Mouse (Mus musculus) cerebellum, postnatal 4 days (tissue): Measurements from ENCODE around the gene BC005561.
"Not testable (repeated sequence)": the region's sequence is repeated elsewhere in the genome, so short reads cannot be mapped to it uniquely, and the experiment has no call there.

ENCODE experiments used
- DNase-seq, 2 experiments: peaks; one replicate each; pipeline ENCODE4 v3.0.0; 2022; ENCODE audit warnings: low spot score in 2 of 2, mixed read lengths in 1 of 2

The BC005561 gene

DNA sequence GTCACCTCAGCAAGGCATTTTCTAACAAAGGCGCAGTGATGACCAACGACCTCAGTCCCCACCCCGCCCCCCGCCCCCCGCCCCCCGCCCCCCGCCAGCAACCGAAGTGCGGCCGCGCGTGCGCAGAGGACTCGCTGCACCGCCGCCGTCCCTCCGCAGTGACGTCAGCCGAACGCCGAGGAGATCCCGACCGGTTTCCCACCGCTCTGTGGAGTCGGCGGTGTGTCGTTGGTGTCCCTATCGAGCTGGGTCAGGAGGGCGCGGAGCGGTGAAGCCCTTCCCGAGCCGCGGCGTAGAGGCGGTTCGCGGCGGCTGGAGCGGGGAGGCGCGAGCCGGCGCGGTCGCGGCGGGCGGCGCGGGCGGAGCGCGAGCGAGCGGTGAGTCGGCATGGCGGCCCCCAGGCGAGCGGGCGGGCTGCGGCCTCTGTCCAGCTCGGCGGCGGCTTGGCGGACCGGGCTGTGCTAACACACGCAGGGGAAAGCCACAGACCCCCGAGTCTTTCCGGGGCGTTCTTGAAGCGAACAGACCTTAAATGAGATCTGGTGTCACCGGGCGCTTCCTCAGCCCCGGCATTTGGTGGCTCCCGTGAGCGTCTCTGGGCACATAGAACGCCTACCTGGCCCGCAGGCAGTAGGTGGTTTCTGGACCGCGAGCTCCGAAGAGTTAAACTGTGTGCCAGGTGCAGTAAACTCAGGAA, at the start of gene BC005561:
TSS of gene BC005561 (plus strand) at position 158 of the 697 bp plus-strand sequence.
- DNase-seq: peak; percentile 62 to 85

DNA sequence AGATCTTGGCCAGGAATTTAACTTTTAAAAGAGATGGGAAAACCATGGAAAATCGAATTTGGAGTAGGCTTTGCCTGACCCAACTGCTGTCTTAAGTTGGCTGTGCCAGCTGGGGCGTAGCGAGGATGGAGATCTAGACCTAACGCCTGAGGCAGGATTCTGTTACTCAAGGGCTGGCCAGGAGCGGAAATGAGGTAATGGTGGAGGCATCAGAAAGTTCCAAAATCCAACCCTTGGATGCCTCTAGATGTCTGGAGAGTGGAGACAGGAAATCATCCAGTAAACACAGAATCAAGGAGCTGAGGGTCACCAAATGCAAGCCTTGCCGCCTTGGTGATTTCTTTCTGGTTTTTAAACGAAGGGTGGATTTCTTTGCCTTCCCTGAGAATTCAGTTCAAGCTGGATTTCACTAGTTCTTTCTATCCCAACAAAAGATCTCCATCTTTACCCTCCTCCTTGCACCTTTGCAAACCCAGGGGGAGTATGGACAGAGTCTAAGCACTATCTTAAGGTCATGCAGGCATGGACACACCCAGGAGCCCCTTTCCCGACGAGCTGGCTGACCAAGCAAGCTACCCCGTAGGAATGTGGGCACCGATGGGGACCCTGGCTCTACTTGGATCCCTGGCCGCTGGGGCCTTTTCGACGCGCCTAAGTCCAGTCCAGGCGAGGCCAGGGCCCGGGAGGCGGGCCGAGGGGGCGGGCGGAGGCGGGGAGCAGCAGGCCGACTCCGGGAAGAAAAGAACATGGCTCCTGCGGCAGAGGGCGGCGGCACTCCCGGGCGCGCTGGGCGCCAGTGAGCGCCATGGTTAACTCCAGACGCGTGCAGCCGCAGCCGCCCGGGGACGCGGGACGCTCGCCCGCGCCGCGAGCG, 49.1 kb upstream of the BC005561 start, which contains the start of gene Pkd2:
TSS of gene Pkd2 (plus strand) at position 619 of the 874 bp plus-strand sequence.
- DNase-seq: peak; percentile 41 to 74

DNA sequence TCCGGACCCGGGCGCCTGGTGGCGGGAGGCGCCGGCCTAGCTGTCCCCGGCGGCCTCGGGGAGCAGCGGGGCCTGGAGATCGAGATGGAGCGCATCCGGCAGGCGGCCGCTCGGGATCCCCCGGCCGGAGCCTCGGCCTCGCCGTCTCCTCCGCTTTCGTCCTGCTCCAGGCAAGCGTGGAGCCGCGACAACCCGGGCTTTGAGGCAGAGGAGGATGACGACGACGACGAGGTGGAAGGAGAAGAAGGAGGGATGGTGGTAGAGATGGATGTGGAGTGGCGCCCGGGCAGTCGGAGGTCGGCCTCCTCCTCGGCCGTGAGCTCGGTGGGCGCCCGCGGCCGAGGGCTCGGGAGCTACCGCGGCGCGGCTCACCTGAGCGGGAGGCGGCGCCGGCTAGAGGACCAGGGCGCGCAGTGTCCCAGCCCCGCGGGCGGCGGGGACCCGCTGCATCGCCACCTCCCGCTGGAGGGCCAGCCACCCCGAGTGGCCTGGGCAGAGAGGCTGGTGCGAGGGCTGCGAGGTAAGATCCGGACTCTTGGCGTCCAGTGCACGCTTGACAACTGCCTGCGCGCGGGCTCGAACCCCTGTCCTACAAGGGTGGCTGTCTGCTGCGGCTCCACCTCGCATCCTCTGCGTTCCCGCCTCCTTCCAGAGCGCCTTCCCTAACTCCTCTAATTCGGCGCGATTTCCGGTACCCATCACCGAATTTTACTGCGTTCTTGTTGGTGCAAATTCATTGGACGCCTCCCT, 48.3 kb upstream of the BC005561 start:
- peak; percentile 37 to 55 for DNase-seq

DNA sequence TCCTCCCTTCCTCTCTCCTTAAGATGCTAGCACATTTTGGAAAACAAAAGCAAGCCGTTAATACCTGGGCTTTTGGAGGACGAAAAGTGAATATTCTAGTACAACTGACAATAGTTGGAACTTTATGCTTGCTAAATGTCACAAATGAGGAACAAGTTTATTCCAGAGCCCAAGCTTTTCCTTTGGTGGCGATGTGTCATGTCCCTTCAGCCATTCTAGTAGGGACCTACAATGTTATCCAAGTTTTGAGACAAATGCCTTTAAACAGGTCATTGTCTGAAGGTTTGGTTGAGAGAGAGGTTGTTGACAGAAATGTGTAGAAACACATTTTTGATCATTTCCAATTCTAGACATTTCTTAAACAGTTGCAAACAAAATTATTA, 47.7 kb upstream of the BC005561 start:
- DNase-seq: no peak

DNA sequence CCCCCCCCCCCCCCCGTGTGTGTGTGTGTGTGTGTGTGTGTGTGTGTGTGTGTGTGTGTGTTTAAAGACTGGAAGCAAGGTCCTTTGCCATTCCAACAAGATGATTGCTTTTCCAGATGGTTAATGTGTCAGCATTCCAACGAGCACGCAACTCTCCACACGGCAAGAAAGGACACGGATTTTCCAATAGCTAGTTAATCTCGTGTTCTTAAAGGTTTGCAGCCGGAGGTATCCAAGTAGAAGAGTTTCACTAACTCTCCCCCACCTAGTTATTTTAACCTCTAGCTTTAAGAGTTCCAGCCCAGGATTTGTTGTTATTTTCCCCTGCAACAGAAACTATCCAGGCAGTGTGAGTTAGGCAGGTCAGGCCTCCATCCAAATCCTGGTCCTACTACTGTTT, 47.3 kb upstream of the BC005561 start:
- DNase-seq: no peak

DNA sequence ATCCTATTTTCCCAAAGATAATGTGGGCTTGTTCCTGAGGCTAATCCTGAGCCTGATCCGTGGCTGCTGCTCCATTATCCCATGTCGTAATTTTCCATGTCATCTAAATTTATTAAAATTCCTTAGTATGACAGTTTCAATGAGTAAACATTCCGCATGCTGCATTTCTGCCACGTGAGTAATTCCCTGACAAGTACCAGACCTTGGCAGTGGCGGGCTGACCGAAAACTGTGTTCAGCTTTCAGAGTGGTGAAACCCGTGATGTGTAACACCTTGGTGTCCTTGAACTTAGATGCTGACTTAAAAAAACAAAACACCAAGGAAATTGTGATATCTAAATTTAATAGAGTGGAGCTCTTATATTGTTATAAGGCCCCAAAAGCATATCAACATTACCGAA, 42.9 kb upstream of the BC005561 start:
- DNase-seq: no peak

DNA sequence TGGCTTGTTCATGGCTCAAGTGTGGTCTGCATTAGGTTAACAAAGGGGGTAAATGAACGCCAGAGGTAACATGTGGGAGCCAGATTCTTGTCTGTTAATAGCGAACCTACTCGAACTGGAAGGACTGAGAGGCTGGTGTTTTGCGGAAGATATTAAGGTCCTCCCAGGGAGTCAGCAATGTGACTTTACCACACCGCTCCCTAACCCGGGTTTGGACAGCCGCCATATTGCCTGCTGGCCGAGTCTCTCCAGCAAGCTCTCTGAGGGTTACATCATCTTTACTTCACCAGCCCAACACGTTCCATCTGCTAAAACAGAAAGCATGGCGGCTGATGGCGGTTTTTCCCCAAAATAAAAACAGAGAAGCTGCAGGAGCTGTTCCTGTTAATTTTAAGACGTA, 42.4 kb upstream of the BC005561 start:
- DNase-seq: no peak

DNA sequence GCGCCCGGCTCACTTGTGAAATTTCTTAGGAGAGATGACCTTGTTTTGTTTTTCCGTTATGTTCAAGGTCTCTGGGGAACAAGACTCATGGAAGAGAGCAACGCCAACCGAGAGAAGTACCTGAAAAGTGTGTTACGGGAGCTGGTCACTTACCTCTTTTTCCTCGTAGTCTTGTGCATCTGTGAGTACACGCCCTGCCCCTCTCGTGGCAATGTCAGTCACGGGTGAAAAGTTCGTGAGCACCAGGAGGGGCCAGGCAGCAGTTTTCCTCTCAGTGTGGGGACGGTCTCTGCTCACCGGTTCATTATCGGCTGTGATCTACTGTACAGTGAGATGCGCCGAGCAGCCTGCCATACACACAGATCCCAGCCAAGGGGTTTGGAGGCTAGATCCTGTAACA, 41.3 kb upstream of the BC005561 start:
- DNase-seq: no peak

DNA sequence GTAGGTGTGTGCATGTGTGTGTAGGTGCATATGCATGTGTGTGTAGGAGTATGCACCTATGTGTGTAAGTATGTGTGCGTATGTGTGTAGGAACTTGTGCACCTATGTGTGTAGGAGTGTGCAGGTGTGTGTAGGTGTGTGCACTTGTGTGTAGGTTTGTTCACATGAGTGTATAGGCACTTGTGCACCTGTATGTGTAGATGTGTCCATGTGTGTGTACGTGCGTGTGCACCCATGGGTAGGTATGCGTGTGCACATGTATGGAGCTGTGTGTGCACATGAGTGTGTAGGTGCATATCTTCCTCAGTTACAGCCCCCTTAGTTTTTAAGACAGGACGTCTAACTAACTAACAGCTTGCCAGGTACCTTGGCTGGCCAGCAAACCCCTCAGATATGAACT, 39.6 kb upstream of the BC005561 start:
- no peak for DNase-seq

DNA sequence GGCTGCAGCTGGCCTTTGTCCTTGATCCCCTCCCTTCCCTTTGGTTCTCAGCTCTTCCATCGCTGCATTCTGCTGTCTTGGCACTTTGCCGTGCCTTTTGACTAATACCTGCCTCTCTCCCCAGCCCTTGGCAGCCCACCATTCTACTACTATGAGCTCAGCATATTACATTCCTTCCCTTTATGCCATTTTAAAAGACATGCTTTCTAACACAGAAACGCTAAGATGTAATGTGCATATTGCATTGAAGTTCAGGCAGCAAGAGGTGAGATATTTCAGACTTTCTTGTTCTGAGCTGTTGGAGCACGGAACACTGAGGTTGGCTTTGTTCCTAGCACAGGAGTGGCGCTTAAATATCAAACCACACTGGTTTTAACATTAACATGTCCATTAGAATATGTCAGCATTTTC, 37.2 kb upstream of the BC005561 start:
- no peak for DNase-seq

DNA sequence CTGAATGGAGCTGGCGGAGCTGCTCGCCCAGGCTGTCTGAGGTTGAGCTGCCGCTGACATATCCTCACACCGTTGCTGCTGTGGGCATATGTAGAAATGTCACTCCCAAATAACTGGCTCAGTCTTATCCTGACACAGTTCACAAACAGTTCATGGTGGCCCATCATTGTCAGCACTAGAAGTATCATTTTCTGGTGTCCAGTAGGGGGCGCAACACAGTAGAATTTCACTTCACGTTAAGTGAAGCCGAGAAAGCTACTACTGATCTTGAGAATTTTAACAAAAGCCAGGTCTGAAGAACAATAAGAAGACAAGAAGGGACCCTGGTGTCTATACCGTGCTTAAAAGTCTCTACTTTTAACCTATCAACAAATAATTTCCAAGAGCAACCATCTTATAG, 35.8 kb upstream of the BC005561 start:
- DNase-seq: no peak

DNA sequence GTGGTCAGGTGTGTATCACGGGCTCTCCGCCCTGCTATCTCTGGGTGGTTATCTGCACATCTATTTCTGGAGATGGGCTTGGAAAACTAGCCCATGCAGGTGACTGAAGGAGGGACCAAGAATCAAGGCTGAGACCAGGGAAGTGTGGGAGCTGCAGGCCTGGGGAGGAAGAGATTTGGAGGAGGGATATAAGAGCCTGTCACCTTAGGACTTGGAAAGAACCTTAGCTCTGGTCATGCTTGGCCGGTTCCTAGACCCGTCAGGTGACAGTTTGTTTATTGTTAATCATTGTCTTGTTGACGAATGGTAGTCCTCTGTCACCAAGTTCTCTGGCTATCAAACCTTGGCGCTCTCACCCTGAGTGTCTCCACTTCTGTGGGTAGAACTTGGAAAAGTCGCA, 27.8 kb upstream of the BC005561 start:
- DNase-seq: no peak

DNA sequence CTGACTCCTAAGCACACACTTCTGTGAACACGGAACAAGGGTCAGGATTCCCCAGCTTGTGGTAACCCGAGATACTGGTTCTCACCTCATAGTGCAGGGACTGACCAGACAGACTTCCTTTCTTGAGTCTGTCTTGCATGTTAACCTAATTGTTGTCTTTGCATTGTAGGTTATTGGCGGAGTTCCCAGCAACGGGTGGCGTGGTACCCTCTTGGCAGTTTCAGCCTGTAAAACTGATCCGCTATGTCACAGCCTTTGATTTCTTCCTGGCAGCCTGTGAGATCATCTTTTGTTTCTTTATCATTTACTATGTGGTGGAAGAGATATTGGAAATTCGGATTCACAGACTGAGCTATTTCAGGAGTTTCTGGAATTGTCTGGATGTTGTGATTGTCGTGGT, 25.3 kb upstream of the BC005561 start:
- no peak for DNase-seq

DNA sequence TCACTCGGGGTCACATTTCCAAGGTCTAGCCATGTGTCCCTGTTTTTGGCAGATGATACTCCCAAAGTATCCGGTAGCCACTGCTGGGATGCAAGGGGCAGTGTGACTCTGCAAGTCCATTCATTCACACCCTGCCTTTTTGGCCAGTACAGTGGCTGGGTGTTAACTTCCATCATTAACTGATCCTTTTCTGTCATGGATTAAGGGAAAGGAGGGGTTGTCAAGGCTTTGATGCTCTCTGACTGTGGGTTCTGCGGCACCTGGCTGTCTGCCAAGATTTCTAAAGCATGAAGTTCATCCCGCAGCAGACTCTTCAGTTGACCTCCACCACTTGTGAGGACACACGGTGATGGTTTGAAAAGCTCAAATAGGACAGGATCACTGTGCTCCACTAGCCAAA, 16.6 kb upstream of the BC005561 start:
- DNase-seq: no peak

DNA sequence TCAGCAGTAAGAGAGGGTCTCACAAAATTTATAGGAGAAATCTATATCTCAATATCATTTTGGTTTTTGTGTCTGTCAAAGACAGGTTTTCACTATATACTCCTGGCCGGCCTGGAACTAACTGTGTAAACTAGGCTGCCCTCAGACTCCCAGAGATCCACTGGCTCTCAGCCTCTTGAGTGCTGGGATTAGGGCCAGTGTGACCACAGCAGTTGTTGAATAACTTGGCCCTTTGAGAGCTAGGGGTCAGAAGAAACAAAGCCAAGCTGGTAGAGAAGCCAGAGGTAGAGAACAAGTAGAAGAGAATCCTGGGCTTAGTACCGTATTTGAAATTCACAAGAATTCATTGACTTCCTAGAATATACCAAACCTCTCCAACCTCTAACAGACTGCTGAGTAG, 3.3 kb upstream of the BC005561 start:
- no peak for DNase-seq

DNA sequence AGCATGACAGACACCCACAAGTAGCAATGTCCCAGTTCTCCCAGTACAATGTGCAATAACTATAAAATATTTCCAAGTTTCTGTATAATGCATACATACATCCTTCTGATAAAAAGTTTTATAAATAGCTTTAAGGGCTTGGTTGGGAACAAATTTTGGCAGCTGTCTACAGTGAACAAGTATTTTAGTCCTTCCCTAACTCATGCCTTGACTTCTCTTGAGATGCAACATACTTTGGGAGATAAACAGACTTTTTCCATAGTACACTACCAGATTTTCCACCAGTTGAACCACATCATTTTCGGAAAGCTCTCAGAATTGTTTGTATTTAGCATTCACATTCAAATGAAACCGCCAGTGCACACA, 340 bp upstream of the BC005561 start:
- DNase-seq: no peak

DNA sequence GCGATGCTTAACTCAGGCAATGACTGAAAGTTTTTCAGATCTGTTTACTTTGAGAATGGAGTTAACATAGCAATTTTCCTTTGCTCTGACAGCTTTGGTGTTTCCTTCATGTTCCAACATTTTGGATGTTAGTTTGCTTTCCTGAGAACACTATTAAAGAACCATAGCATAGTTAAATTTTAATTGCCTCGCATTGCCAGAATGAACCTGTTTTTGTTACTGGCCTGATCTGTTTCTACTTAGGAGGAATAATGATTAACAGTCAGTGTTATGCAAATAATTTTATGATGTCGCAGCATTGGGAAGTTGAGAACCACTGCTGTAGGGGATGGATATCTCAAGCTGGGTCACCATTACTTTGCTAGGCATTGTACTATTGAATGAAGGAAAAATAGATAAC, 3.1 kb downstream of the BC005561 start:
- DNase-seq: no peak

DNA sequence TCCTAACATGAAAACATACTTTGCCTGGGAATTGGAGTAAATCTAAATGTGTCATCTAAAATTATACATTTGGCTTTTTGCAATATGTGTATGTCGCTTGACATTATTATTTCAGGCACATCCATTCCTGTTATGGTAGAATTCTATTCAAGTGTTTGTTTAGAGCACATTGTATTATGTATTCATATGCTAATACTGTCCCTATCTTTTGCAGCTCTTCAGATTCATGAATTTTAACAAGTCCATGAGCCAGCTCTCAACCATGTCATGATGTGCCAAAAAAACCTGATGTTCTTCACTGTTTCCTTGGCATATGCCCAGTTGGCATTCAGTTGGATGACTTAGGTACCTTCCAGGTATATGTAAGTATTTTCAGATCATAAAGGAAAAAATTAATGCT, 30.5 kb downstream of the BC005561 start:
- no peak for DNase-seq

DNA sequence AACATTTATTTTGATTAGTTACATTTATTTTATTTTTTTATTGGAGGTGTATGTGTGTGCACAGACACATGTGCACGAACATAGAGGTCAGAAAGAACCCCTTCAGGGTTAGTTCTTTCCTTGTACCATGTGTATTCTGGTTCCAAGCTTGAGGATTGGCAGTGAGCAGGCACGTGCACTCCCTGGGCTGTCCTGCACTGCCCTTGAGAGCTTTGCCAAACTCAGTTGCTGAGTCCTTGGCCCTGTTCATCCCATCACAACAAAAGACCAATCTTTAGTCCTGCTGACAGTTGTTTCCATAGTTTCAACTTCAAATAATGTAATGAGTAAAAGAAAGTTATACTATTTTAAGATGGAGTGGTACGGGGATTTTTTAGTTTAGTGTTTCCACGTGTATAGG, 31.2 kb downstream of the BC005561 start:
- no peak for DNase-seq

DNA sequence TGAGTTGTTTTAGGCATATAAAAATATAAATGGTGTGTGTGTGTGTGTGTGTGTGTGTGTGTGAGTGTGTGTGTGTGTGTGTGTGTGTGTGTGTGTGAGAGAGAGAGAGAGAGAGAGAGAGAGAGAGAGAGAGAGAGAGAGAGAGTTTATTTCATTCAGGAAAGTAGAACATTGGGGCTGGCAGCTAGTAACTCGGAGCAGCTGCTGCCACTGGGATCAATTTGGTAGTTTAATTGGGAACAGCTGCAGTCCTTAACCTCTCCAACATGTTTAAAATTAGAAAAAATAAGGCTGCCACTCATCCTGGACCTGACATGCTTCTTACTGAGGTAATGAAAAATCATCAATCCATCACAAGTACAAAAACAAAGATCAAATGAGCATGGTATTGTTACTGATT, 59.9 kb downstream of the BC005561 start:
- DNase-seq: not testable (repeated sequence)

DNA sequence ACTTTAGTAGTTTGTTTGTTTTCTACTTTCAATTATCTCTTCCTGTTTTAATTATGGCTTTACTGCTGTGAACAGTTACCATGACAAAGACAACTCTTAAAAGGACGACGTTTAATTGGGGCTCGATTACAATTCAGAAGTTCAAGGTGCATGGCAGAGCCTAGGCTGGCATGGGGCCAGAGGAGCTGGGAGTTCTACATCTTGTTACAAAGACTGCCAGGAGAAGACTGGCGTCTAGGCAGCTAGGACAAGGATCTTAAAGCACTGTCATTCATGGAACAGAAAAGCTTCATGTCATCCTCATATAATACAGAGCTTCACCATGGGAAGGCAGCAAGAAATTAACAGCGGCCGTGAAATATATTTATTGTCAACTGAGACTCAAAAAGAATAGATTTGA, 62.6 kb downstream of the BC005561 start:
- peak in 1 of 2 experiments; percentile 41 for DNase-seq

DNA sequence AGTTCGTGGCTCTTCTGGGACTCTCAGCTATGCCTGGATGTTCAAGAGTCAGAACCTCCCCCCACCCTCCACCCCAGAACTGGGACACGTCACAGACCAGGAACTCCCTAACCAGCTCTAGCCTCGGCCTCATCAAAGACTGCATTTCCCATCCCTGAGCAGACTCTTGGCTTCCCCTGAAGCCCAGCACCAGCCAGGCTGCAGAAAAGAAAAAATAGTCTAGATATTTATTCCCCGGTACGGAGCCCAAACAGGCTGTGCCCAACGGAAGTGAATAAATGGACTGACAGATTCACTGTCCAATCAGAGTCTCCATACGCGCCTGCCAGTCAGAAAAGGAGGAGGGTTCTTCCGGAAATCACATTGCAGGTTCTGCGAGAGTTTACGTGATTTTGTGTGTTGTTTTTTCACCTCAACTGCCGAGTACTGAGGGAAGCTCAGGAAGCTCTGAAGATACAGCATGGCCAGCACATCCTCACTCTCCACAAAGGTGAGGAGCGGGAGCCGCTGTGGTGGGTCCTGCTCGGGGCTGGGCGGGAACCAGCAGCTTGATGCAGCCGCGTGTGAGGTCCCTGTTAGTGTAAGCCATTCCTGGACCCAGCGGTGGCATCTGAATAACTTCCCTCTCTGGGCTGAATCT, 63.2 kb downstream of the BC005561 start:
- DNase-seq: peak; percentile 53 to 82
